Mouse (Mus musculus): ENCODE results near the gene Rbpj.

- TF ChIP-seq CTCF (IDR thresholded peaks at IDR 0.05; ENCODE audit: low read depth) (no peak), EP300 (IDR thresholded peaks at IDR 0.05; ENCODE audit: low read depth) (no peak)
These were observed 15.1 kb downstream of the Rbpj start for GRCm38 (mm10) chr5:53481021-53481420.
